Mouse (Mus musculus) small intestine, adult 2 months (tissue): ENCODE results near the gene Capn2.

Source experiments
- CTCF ChIP-seq: fragments of 200-500 bp; IDR thresholded peaks from 2 replicates; pipeline ENCODE4 v1.5.1; 2012; ENCODE audit warnings: low read depth, mild to moderate bottlenecking, control low read depth, inconsistent platforms, low read length, moderate library complexity, mixed read lengths; ENCODE audit not compliant: insufficient replicate concordance, insufficient read length; ENCODE audit errors: extremely low read depth
- POLR2A ChIP-seq: fragments of 200-500 bp; IDR thresholded peaks from 2 replicates; pipeline ENCODE4 v1.6.1; 2012; ENCODE audit warnings: low read depth, mild to moderate bottlenecking, control low read depth, inconsistent platforms, low read length, moderate library complexity

DNA sequence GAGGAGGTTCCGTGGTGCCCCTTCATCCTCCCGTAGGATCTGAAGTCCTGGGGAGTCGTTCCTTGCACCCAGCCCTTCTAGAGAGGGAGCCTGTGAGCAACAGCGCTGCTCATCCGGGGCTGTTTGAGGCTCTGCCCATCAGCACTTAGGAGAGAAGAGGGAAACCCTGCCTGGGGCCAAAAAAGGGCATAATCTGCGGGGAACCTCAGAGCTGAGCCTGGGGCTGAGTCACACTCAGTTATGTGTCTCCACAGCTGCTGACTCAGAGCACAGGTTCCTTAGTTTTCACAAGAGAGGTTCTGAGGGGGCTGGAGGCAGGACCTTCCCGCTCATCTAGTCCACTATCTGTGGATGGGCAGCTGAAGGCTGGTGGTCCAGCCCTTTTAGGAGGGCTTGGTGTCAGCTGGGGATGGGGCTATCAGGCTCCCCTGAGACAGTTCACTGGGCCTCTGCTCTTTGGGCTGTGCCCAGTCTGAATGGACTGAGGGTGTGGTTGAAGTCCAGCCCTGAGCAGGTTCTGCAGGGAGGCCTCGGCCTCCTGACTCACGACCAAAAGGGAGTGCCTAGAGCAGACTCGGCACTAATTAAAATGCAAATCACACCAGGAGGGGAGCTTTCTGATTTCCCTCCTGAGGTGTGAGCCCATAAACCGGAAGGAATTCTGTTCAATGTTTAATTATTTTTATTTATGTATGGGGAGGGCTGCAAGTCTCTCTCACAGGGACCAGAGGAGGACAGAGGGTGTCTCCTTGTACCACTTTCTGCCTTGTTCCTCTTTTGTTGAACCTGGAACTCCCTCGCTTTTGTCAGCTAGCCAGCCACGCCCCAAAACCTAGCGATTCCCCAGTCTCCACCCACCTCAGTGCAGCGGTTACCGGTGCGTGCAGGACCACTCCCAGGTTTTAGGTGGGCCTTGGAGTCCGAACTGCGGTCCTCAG, 10.8 kb upstream of the Capn2 start:
- no peak for TF ChIP-seq CTCF
- TF ChIP-seq POLR2A = no peak; the same call in 1 of the 2 replicates
